Mouse (Mus musculus) urinary bladder, postnatal 36 days (tissue): Measurements from ENCODE around the gene Slc4a7.

ENCODE experiments used
- DNase-seq, 2 experiments: peaks; one replicate each; pipeline ENCODE4 v3.0.0; 2022; ENCODE audit warnings: low spot score in 2 of 2, mixed read lengths in 1 of 2

Slc4a7 gene

DNA sequence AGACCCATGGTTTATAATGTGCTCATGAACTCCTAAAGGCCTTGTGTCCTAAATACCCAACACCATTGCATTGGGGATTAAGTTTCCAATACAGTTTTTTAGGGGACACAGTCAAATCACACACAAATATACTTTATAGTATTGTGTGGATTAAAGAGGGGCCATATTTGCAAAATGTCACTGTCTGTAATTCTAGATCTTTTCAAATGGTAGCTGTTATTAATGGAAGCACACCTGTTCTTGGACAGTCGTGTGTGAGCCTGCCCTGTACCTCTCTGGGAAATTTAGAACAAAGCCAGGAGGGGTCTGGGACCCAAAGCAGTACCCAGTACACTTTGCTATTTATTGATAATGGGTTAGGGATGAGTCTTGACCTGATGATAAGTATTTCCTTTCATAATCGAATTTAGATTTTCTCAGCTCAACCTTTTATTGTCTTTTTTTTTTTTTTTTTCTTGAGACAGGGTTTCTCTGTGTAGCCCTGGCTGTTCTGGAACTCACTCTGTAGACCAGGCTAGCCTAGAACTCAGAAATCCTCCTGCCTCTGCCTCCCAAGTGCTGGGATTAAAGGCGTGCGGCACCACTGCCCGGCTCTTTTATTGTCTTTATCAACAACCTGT, at the start of gene Slc4a7:
Gene Slc4a7, plus strand, starts transcription at position 570 of the 620 bp plus-strand sequence.
- DNase-seq = no peak

DNA sequence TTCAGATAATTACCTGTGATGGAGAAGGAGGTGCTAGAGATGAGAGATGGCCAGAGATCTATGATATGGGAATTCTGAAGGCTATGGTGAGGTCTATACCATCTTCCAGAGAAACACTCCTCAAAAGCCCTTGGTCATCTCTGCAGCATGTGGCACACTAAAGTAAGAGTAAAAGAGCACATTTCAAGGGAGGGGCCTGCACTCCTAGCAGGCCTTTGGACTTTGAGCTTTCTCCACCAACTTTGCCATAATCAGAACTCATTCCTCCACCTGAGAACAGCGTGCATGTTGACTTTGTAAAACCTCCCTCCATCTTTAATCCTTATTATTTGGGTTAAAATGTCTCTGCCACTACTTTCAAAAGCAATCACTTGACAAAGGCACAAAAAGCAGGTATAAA, 31.5 kb upstream of the Slc4a7 start:
- no peak for DNase-seq

DNA sequence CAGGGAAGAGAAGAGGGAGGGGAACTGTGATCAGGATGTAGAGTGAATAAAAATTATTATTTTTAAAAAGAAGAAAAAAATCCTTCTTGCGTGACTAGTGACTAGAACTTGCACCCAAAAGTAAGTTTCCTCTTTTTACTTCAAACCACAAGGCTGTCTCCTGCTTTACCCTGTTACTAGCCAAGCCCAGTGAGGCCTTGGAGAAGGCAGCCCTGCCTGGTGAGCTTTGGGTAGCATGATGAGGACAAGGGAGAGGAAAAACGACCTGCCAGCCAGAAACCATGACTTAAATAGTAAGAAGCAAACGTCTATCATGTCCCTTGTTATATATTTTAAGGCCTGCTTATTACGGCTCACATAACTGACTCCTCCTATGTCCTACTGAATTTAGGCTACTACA, 20.5 kb upstream of the Slc4a7 start:
- DNase-seq = no peak

DNA sequence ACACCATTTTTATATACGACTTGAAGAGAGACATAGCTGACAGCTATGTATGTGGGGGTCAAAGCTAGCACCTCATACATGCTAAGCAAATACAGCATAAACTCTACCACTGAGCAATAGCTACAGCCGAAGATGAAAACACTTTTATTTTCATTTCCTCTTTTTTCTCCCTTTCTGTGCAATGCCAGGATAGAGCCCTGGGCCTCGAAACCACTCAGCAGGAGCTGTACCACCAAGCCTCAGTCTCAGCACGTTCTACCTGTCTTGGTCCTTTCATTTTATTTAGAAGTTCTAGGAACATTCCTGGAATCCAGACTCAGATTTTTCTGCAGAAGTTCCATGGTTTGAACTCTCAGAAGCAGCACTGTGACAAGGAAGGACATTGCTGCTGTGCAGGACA, 17.3 kb upstream of the Slc4a7 start:
- no peak for DNase-seq

DNA sequence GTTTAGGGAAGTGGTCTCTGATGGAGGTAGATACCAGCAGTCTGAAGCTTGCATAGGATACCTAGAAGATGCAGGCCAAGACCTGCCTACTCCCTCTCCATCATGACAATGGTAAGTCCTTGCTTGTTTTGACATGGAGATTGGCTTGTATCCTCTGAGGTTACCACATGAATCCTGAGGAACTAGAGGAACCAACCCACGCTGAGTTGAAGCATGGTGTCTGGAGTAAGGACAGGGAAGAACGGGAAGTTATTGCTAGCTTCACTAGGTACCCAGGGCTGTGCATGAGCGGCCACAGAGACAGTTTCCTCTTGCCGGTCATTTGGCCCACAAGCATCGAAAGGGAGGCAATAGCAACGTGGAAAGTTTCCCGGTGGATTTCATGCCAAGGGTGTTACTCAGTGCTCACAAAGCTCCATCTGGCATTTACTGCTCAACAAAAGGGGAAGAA, 16.0 kb upstream of the Slc4a7 start:
- no peak for DNase-seq

DNA sequence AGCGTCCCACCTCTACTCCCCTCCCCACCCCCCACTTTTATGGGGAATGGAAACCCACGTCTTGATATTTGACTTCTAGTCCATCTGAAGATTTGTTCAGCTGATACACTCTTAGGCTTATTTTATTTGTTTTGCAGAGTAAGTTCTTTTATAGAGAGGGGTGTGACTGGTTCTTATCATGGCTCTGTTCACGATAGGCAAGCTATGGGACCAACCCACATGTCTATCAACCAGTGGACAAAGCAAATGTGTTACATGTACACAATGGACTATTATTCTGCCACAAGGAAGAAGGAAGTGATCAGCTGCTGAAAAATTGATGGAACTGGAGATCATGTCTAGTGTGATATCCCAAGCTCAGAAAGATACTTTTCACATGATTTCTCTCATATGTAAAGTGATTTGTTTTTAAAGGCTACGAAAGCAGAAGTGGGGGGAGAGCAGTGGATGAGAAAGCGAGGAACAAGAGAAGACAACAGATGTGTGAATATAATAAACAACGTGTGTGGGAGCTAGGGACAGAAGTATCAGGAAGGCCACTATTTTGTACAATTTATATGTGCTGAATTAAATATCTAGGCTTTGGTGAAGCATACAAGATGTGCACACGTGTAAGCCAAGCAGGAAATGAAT, 14.7 kb upstream of the Slc4a7 start:
- no peak for DNase-seq

DNA sequence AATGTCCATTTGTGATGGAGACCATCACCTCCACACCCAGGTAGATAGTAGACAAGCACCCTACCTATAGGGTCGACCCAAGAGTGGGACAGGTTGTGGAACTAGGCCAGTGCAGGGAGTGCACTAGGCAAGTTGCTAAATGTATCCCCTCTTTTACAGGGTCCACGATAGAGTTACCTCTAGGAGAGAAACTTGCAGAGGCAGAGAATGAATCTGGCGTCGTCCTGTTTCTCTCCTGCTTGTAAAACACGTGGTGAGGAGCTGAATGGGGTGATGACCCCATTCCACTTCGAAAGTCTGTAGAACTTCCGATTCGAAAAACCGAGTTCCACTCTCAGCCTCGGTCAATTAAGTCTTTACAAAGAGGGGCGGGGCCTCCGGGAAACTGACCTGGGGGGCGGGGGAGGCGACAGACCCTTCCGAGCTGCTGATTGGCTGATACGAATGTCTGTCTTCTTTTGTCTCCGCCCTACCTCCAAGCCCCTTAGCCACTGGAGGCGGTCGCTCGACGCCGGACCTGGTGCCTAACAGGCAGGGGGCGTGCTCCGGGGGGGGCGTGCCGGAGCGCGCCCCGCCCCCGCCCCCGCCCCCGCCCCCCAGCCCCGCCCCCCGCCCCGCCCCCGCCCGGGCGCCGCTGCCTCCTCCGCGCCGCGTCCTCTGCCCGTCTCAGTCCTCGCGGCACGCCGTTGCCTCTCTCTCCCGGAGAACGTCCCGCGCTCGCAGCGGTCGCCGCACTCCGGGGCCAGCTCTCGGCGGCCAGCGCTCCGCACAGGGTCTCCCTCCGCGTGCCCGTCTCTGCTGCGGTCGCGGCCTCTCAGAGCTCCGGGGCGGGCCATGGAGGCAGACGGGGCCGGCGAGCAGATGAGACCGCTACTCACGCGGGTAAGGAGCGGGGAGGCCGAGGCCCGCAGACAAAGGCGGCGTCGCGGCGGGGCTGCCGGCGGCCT, 593 bp downstream of the Slc4a7 start:
- DNase-seq = peak; percentile 83 to 89

DNA sequence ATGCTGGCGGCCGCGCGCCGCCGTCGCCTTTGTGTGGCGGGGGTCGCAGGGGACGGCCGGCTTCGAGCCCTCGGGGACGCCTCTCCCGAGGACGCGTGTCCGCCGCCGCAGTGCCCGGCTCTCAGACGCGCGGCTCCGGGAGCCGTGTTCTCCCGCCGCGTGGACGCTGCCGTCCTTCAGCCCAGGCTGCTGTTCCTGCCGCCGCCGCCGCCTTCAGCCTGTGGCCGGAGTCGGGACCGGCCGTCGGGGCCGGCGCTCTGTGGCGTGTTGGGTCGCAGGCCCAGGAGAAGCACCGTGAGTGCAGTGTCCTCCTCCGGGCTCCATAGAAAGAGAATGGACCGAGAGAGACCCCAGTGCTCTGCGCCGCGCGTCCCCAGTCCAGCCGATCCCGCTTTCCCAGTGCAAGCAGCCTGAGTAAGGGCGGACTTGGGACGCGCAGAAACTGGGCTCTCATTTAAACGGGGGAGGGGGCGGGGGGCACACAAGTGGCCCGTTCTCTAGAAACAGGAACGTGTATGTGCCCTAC, 1.3 kb downstream of the Slc4a7 start:
- peak; percentile 44 to 49 for DNase-seq

DNA sequence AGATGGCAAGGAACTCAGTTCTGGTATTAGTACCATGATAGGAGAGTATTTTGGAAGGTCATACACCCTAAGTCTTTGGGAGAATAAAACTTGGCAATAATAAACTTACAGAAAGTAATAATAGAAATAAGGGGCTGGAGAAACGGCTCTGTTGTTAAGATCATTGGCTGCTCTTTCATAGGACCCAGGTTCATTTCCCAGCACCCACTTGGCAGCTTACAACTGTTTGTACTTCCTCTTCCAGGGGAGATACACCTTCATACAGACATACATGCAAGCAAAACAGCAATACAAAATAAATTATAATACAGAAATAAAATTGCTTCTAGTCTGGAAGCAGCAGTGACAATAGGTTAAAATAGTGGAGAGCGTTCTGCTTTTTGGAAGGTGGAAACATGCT, 2.6 kb downstream of the Slc4a7 start:
- no peak for DNase-seq

DNA sequence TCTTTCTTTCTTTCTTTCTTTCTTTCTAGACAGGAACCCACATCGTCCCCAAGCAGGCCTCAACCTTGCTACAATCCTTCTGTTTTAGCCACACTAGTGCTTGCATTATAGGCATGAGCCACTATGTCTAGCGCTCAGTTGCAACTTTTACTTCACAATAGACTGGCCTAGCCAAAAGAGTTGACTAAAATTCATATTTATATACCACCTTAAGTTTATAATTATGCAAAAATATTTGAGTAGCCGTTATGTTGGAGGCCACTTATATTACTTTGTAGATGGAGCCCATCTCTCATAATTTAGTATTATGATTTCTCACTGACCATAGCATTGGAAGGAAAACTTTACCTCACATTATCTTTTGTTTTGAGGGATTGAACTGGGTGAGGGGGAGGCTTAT, 3.0 kb downstream of the Slc4a7 start:
- no peak for DNase-seq

DNA sequence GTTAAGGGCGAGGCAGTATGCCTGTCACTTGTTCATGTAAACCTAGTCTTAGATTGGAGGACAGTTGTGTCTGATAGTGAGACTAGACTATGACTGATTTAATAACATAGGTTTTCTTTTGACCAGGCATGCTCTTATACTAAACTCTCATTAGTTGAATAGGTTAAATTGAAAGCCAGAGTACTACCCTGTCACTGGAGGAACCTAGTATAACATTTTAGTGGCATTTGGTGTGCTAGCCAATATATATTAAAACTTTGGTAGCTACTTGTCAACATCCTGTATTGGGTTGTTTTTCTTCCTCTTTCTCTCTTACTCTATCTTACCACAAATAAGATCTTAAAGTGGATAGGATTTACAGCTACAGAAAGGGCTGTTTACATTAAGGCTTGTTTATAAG, 4.3 kb downstream of the Slc4a7 start:
- DNase-seq = no peak

DNA sequence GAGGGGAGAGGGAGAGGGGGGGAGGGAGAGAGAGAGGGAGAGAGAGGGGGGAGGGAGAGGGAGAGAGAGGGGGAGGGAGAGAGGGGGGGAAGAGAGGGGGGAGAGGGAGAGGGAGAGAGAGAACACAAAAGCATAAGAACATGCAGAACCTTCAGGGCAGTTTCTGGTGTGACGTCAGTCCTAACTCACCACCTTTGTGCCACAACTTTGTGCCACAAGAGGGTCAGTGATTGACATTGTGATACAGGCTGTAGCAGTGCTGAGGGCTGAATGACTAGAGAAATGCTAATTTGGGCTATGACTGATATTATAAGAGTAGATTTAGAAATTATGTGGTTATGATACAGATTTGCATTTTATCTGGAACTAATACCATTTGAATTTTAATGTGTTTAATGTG, 5.0 kb downstream of the Slc4a7 start:
- DNase-seq = no peak

DNA sequence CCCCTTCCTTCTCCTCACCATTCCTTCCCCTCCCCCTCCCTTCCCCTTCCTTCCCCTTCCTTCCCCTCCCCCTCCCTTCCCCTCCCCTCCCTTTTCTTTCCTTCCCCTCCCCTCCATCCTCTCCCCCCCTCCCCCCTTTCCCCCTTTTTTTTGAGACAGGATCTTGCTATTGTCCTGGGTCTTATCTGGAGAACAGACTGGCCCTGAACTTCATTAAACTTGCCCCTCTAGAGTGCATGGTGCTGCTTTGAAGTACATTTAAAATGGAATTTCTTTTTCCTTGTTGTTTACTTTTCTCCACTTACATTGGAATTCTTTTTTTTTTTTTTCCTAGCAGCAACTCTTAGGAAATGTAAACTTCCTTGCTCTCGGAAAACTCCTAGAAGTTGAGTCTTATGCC, 6.9 kb downstream of the Slc4a7 start:
- DNase-seq = no peak

DNA sequence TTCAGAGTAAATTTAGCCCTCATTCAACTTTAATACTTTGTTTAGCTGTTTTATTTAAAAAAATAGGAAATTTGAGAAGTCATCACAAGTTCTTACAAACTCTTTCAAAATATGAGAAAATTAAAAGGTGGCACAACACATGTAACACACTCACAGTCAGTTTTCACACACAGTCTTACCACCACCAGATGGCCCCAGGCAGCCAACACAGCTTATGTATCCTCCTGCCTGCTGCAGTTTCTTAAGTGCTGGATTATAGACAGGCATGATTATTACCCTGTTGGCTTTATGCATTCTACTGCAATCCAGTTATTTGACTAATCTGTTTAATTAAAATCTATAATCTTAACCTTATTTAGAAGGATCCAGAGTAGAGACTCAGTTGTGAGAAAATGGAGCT, 12.1 kb downstream of the Slc4a7 start:
- no peak for DNase-seq

DNA sequence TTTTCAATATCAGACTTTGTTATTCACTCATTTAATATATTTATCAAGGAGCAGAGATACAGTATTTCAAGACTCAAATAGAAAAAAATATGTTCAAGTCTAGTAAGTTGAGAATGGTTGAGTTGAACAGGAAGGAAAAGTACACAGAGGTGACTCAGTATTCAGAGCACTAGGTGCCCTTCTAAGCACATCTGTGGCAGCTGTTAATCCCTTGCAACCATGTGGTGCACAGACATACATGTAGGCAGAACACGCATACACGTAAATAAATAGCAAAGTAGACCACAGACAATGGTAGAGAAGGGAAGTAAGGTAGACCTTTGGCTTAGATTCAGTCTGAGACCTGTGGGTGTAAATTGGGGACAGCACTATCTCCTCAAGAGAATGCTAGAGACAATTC, 13.7 kb downstream of the Slc4a7 start:
- no peak for DNase-seq

DNA sequence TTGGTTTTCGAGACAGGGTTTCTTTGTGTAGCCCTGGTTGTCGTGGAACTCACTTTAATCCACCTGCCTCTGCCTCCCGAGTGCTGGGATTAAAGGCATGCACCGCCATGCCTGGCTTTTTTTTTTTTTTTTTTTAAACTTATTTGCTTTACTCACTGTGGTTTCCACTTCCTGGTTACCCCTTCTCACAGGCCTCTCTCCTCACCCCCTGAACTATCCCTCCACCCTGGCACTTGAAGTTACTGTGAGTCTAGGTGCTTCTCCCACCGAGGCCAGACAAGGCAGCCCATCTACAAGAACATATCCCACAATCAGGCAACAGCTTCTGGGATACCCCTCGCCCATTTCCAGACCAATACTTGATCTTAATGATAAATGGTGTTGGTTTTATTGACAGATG, 14.8 kb downstream of the Slc4a7 start:
- DNase-seq = no peak

DNA sequence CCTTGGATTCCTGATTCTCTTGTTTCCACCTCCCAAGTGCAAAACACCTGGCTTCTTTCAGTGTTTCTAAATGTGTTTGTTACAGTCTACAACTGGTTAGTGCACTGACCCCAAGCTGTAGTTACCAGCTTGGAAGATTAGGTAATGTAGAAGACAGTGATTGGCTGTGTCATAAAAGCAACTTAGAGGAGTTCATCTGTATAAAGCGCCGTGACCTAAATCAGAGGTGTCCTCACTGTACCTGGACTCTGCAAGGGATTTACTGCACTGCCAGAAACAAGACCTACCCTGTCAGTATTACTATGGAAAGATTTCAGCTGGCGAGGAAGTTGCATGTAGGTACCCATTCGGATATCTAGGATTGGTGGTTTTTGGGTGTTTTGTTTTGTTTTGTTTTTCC, 16.5 kb downstream of the Slc4a7 start:
- no peak for DNase-seq

DNA sequence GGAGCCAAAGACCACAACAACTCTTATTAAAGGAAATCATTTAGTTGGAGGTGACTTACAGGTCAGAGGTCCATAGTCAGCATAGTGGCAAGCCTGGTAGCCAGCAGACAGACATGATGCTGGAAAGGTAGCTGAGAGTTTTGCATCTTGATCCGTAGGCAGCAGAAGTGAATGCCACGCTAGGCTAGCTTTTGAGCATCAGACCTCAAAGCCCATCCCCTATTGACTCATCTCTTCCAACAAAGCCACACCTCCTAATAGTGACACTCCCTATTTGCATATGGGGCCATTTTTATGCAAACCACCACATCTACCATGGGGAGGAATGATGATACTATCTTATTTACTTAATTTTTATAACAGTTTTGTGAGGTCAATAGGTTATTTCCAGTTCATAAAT, 79.1 kb downstream of the Slc4a7 start:
- DNase-seq = no peak

DNA sequence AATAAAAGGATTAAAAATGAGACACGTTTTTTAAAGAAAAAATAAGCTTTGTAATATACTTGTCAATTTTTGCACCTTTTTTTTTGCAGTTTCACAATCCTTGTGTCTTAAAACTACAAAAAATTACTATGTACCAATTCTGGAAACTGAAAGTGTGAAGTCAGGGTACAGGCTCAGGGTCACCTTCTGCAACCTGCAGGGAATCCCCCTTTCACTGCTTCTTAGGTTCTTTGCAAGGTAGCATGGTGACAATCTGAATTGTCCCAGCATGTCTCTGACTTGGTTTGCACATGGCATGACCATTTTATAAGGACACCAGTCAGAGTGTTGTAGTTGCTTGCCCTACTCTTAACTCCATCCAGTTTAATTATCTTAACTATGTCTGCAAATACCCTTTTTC, 82.1 kb downstream of the Slc4a7 start:
- DNase-seq = no peak

DNA sequence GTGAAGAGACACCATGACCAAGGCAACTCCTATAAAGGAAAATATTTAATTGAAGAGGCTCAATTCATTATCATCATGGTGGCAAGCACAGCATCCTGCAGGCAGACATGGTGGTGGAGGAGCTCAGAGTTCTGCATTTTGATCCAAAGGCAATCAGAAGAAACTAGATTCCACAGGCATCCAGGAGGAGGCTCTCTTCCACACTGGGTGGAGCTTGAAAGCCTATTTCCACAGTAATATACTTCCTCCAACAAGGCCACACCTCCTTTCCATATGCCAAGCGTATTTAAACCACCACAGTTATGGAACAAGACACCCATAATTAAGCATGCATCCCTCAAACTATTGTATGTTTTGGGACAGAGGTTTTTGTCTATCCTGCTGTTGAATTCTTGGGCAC, 84.9 kb downstream of the Slc4a7 start:
- DNase-seq = no peak

DNA sequence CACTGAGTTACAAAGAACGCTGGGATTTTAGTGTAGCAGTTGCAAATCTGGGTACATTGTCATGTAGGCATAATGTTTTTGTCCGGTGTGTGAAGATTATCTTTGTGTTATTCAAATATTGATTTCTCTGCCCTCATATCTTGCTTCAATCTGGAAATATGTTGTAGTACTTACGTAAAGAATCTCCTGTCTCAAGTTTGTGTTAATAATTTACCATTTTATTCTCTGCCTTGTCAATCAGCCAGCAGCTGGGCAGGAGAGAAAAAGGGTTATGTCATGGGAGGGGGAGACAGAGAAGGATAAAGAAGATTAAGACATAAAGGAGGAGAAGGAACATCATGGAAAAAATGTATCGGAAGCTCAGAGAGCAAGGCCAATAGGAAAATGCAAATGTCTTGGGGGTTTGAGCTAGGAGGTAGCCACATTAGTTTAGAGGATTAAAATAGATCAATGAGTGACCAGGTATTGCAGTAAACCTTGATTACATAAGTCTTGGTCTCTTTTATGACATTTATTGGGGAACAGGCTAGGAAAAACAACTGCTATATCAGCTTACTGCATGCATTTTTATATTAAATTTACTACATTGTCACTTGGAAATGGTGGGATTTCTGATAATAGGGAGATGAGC, 87.9 kb downstream of the Slc4a7 start:
- no peak for DNase-seq

DNA sequence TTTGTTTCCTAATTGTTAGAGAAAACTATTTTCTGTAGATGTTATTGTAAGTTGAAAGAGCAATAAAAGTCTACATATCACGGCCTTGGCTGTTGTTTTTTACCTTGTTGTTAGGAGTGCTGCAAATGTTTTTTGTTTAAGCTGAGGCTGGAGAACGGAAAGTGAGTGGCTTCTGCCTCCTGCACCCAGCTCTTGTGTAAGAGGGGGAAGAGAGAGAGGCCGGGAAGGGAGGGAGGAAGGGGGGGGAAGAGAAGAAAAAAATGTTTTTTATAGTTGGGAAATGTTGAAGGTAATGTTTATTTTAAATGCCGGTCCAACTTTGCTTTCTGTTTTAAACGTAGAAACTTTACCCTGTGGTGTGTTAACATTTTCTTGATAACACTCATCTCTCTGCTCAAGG, 97.8 kb downstream of the Slc4a7 start:
- no peak for DNase-seq
